Comparison of ENCODE assay signal across 20 mouse cellular contexts in the genomic region with DNA sequence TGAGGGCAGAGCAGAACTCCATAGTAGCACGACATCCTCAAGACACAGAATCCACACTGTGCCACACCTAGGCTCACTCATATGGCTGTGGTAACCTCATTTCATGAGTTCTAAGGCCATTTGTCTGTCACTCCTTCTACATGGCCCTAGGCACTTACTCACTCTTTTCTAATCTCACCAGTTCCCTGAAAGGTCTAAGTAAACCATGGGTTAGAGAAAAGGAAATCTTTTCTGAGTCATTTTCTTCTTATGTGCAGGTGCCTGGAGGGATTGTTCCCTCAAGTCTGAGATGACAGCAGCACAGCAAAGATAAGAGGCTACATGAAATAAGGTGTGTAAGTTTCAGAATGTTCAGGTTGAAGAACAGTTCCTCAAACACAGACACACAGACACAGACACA.
DNase-seq lines count a peak whose midpoint lies in the region; ATAC-seq and TF ChIP-seq lines count a peak whose summit lies in the region.
"Had no signal": no experiment of that assay in that cellular context is flagged by ENCODE, and none has a peak within 500 bp of the region (broad histone marks: within the 10 kb centered on the region; RNA-seq: fewer than 3 reads in every experiment).

No protein-coding gene starts in this region.

- no peak overlapping the region for H3K27ac ChIP-seq in forebrain, embryonic 10.5 days
- H3K27ac ChIP-seq: embryonic facial prominence, embryonic 13.5 days; embryonic facial prominence, embryonic 15.5 days; forebrain, embryonic 13.5 days had no signal

- WGBS in forebrain, embryonic 10.5 days: 68% methylated on average over 1 of the region's 1 CpGs

- H3K36me3 ChIP-seq in forebrain, embryonic 10.5 days (replicated peaks): no peaks in the 10 kb centered on the region
- H3K36me3 ChIP-seq: embryonic facial prominence, embryonic 13.5 days; embryonic facial prominence, embryonic 15.5 days had no signal

- TF ChIP-seq CTCF in Patski (IDR thresholded peaks at IDR 0.05): no peak

- H3K4me1 ChIP-seq in forebrain, embryonic 10.5 days: no peaks in the 10 kb centered on the region
- H3K4me1 ChIP-seq: embryonic facial prominence, embryonic 13.5 days; embryonic facial prominence, embryonic 15.5 days; forebrain, embryonic 13.5 days had no signal

- POLR2A ChIA-PET in Patski (lab: Charles Lee): no interaction called here

- H3K4me3 ChIP-seq in forebrain, embryonic 10.5 days: no peak overlapping the region
- H3K4me3 ChIP-seq: embryonic facial prominence, embryonic 13.5 days; embryonic facial prominence, embryonic 15.5 days; erythroblast, embryonic 14.5 days; forebrain, embryonic 13.5 days had no signal

- H3K9me3 ChIP-seq in forebrain, embryonic 10.5 days: peaks cover 41% of the 10 kb centered on the region

- peaks cover 9% of the 10 kb centered on the region for H3K27me3 ChIP-seq in Patski
- no peaks in the 10 kb centered on the region for H3K27me3 ChIP-seq in forebrain, embryonic 10.5 days (ENCODE audit: poor library complexity, severe bottlenecking)
- H3K27me3 ChIP-seq: embryonic facial prominence, embryonic 13.5 days; embryonic facial prominence, embryonic 15.5 days; forebrain, embryonic 13.5 days had no signal

- peak; percentile 78 for ATAC-seq in Patski
- ATAC-seq: forebrain, embryonic 13.5 days; forebrain, embryonic 16.5 days had no signal

- in situ Hi-C loops in Patski (cut with MboI; ENCODE audit: low pct_unique_long_range_greater_than_20kb): loop anchor here (10.0 to 25.0 kb wide), 2 partner anchors 238 to 545 kb away; no protein-coding TSS in a partner anchor

- DNase-seq in 3T3-L1 (ENCODE audit: low read depth, low spot score) (peak; percentile 56), Patski (ENCODE audit: low read depth, low spot score) (no peak)
- no peak for DNase-seq in layer of hippocampus, postnatal 25 days (ENCODE audit: extremely low spot score in 1 of 2, low spot score in 1 of 2)
- DNase-seq in ovary, postnatal 36 days (ENCODE audit: low spot score): no peak
- DNase-seq in forebrain, embryonic 10.5 days (ENCODE audit: extremely low spot score, low spot score): no peak
- DNase-seq: adrenal gland, adult 2 months; adrenal gland, postnatal 10 days; adrenal gland, postnatal 25 days; cerebellum, adult 11 months; cerebellum, adult 18-20 months; cerebellum, adult 8-10 months; cerebellum, adult 9-11 months; cerebellum, postnatal 14 days; cerebellum, postnatal 36 days; embryo, embryonic 11 days had no signal

- CTCF ChIA-PET in Patski (lab: Charles Lee): no interaction called here
